Mouse (Mus musculus) layer of hippocampus, adult 8-10 months (tissue): ENCODE data around the gene Lxn. TPM values are rescaled to one million over a fixed set of nuclear protein-coding genes. Genes with fewer than 3 reads are reported as not detected.
A peak's percentile ranks its signal among the peaks of the same experiment; 100 is the strongest.

Source experiments
- DNase-seq, 2 experiments: peaks; one replicate each; pipeline ENCODE4 v3.0.0; 2022; ENCODE audit warnings: low spot score in 2 of 2
- total RNA-seq, 4 experiments: library from RNA; stranded (reverse); gene quantifications; 2 replicates each; pipeline ENCODE4 v1.2.4; 2022

The Lxn gene
- total RNA-seq, 4 experiments from 2014 or later: 49.1 to 58.4 (median 53.4) TPM

DNA sequence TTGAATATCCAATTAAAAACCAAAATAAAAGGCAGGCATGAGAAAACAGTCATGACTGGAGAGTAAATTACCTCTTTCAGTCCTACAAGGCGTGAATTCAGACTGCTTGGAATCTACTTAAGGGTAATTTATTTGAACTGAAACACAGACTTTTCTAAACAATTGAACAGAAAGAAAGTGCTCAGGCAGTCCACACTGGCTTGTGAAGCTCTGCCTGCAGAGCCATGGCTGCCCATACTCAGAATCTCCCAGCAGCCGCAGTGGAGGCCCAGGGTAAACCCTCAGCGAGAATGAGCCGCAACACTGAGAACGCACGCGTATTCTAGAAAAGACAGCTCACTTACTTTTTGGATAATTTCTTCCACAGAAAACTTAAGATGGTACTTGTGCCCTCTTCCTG, 1.7 kb downstream of the Lxn start:
- DNase-seq: no peak

DNA sequence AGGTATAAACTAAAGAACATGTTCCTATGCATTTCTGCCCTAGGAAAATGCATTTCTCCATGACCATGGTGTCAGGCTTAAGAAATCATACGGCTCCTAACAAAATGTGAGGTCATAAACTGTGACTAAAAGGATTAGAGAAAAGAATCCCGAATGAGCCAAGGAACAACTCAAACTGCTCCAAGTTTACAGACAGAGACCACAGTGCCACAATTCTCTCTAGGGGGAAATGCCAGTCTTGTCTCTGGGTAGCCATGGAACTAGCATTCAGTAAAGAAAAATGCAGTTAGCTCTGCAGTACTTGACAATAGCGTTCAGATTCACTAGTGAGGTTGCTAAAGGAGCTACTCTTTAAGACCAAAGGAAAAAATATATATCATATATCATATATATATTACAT, 3.8 kb downstream of the Lxn start:
- DNase-seq: no peak

DNA sequence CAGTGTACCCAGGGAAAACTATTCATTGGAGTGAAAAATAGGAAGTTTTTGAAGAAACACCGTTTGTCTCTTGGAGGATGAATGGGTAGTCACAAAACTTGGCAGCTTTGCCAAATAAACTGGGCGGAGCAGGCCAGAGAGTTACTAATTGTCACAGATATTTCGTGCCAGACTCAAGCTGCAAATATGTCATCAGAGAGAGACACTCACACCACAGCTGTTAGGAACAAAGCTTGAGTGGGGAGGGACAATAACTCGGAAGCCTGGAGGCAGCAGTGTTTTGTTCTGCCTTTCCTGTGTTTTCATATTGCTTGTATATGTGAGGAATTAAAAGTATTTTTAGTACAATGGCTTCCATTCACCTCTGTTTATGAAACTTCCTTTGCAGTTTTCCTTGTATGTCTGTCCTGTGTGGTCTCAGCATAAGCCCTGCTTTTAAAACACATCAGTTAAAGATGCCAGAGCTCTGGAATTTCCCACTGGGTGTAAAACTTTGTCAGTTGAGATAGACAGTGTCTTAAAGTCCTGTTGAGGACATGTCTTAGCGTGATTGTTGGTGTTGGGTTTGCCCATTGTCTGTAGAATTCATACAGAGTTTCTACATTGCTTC, 13.0 kb downstream of the Lxn start:
- DNase-seq: peak; percentile 28 to 29

DNA sequence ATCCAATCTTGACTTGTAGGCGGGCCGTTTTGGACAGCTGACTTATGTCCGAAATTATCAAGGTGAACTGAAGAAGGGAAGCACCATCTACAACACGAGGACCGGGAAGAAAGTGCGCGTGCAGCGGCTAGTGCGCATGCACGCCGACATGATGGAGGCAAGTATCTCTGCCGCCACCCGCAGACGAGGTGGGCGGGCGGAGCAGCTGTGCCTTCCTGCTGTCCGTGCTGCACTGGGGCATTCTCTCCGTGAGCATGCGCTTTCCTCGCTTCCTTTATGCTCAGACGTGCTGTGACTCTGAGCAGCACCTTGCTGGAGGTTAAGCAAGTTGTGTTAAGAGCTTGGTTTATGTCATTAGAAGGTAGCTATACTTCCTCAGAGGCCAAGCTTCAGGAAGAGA, 14.1 kb downstream of the Lxn start:
- DNase-seq: peak; percentile 22 to 56

GRCm38 (mm10) chr3:67447143-67447542, 16.6 kb downstream of the Lxn start:
- DNase-seq: no peak

DNA sequence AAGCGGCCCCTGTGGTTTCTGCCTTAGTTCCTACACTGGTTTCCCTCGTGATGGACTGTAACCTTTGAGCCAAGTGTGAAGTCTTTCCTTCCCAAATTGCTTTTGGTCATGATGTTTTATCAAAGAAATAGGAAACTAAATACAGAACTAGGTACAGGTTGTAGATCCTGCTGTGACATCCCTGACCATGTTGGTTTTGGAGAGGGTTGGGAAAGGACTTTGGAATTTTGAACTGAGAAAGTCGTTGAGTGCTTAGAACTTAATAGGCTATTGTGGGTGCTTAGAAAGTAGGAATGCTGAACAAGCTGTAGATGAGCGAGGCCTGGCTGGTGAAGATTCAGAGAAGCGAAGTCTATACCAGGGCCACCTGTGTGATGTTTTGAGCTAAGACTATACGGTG, 29.7 kb downstream of the Lxn start:
- no peak for DNase-seq

DNA sequence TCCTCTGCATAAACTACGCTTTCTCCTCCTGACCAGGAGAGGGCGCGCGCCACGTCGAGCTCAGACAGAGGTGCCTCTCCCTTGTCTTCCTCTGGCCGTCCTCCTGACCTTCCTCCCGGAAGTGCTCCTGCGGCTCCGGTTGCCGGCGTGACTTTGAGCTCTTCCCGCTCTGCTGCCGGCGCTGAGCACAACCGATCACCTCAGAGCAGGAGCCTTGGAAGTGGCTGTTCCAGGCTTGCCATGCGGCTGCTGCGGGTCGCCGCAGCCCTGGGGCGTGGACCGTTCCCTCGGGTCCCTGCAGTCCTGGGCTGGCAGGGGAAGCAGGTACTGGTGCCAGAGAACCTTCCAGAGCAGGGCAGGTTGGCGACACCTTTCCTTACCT, 33.7 kb downstream of the Lxn start, which contains the start of gene Gfm1:
Gene Gfm1 (plus strand): TSS at position 98 of the 382 bp plus-strand sequence.
- DNase-seq: peak; percentile 85 to 86

DNA sequence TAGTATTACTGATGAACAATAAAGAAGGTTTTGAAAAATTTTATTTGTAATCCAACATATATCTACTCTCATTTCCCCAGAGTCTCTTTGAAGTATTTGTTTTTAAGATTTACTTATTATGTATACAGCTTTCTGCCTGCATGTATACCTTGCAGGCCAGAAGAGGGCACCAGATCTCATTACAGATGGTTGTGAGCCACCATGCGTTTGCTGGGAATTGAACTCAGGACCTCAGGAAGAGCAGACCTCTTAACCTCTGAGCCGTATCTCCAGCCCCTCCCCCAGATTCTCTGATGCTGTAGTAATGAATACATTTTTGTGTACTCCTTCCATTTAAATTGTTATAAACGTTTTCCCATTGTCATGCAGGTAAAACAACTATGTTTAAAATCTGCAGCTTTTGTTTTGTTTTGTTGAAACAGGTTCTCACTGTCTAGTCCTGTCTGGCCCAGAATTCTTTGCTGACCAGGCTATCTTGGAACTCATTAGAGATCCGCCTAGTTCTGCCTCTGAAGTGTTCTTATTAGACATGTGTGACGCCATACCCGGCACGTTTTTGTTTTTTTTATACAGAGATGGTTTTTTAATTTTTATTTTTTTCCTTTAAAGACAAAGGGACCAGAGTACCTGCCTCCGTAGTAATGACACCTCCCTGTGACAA, 34.3 kb downstream of the Lxn start:
- no peak for DNase-seq

Other genes with a start within 250 kb of the Lxn start
- gene Mlf1, start 89.8 kb downstream of the Lxn start, total RNA-seq: 1 to 10 TPM in 1 of 4 experiments, under 1 TPM in 3; 0.58 to 1.1 (median 0.88) TPM
- not detected for gene Gm17402, start 88.8 kb downstream of the Lxn start, total RNA-seq
- gene Gfm1, start 33.8 kb downstream of the Lxn start, total RNA-seq: 10 to 100 TPM; 48.5 to 53.2 (median 50.1) TPM
- gene Rarres1, start 51.6 kb upstream of the Lxn start, total RNA-seq: 1 to 10 TPM; 1.4 to 1.7 (median 1.6) TPM
- 10 to 100 TPM; 38.6 to 63.2 (median 46.6) TPM for gene Mfsd1, start 118.8 kb upstream of the Lxn start, total RNA-seq